Mouse (Mus musculus) lung, postnatal 0 days (tissue): ENCODE data around the gene Gad2. TPM values are rescaled to one million over a fixed set of nuclear protein-coding genes. Genes with fewer than 3 reads are reported as not detected.

ENCODE experiments used
- ATAC-seq: fragments of 200-750 bp; cut with Nextera tagmentation; 2 replicates; pipeline ENCODE4 v1.8.0; 2017; ENCODE audit warnings: moderate library complexity
- DNase-seq: peaks from one replicate; pipeline ENCODE4 v3.0.0-alpha.2; 2016; ENCODE audit warnings: low spot score
- H3K27ac ChIP-seq: fragments of 300-500 bp; sonication (generic); 2 replicates; pipeline ENCODE4 v1.5.1; 2014; ENCODE audit warnings: antibody characterized with exemption, mild to moderate bottlenecking, low read length, mixed read lengths
- H3K27me3 ChIP-seq: fragments of 300-500 bp; sonication (generic); replicated peaks from 2 replicates; pipeline ENCODE4 v1.6.1; 2014; ENCODE audit warnings: low read length, mixed read lengths; ENCODE audit not compliant: insufficient read depth
- H3K36me3 ChIP-seq: fragments of 300-500 bp; sonication (generic); 2 replicates; pipeline ENCODE4 v1.6.1; 2014; ENCODE audit warnings: low read length, mixed read lengths; ENCODE audit not compliant: insufficient read depth
- H3K4me1 ChIP-seq: fragments of 300-500 bp; sonication (generic); 2 replicates; pipeline ENCODE4 v1.6.1; 2014; ENCODE audit warnings: antibody characterized with exemption, low read depth, low read length, mixed read lengths; ENCODE audit not compliant: insufficient read depth
- H3K4me2 ChIP-seq: fragments of 300-500 bp; sonication (generic); replicated peaks from 2 replicates; pipeline ENCODE4 v1.6.1; 2014; ENCODE audit warnings: low read depth, mild to moderate bottlenecking, low read length, moderate library complexity, mixed read lengths
- H3K4me3 ChIP-seq: fragments of 300-500 bp; sonication (generic); 2 replicates; pipeline ENCODE4 v1.5.1; 2014; ENCODE audit warnings: low read depth, low read length
- H3K9ac ChIP-seq: fragments of 300-500 bp; sonication (generic); replicated peaks from 2 replicates; pipeline ENCODE4 v1.6.1; 2014; ENCODE audit warnings: low read depth, mild to moderate bottlenecking
- H3K9me3 ChIP-seq: fragments of 300-500 bp; sonication (generic); 2 replicates; pipeline ENCODE4 v1.6.1; 2016; ENCODE audit warnings: low read length, mixed read lengths
- CTCF ChIP-seq: IDR thresholded peaks from 2 replicates; pipeline ENCODE4 v1.5.1; 2016; ENCODE audit warnings: antibody characterized with exemption, mild to moderate bottlenecking
- EP300 ChIP-seq: IDR thresholded peaks from 2 replicates; pipeline ENCODE4 v1.6.1; 2016; ENCODE audit warnings: antibody characterized with exemption, mild to moderate bottlenecking, control low read depth
- WGBS: fragments of 180-500 bp; shearing (Covaris S2); extraction: QIAGEN DNeasy Blood & Tissue Kit; methylation state at CpG from one replicate; pipeline ENCODE4 v1.1.7; 2014; 5-methylcytosine and 5-hydroxymethylcytosine counted together
- polyA plus RNA-seq: library from polyadenylated mRNA; unstranded; fragments of >200 nt; fragmentation: Nextera tagmentation; extraction: Ambion mirVana; gene quantifications from 2 replicates; pipeline ENCODE4 v1.2.1, GENCODE M21; 2015

Gad2 gene
- polyA plus RNA-seq, 1 experiment from 2014 or later, result not detected

GRCm38 (mm10) chr2:22689969-22690368, 68.0 kb downstream of the Gad2 start:
- no peak overlapping the region for H3K4me2 ChIP-seq
- no peak overlapping the region for H3K9ac ChIP-seq
- no peak overlapping the region for H3K27ac ChIP-seq
- no peak for TF ChIP-seq EP300
- TF ChIP-seq CTCF, result peak; percentile 28; the same call in 1 of the 2 replicates
- H3K27me3 ChIP-seq, result no peaks in the 10 kb centered on the region
- H3K9me3 ChIP-seq, result no peaks in the 10 kb centered on the region
- no peaks in the 10 kb centered on the region for H3K4me1 ChIP-seq
- ATAC-seq (no peak), DNase-seq (no peak)
- H3K4me3 ChIP-seq, result no peak overlapping the region
- H3K36me3 ChIP-seq, result no peaks in the 10 kb centered on the region
- 78% methylated on average over 7 of the region's 7 CpGs for WGBS

GRCm38 (mm10) chr2:22704780-22705727, 83.0 kb downstream of the Gad2 start:
- H3K9ac ChIP-seq, result no peak overlapping the region
- H3K27ac ChIP-seq, result no peak overlapping the region
- ATAC-seq (no peak), DNase-seq (no peak)
- no peaks in the 10 kb centered on the region for H3K9me3 ChIP-seq
- no peaks in the 10 kb centered on the region for H3K4me1 ChIP-seq
- no peak overlapping the region for H3K4me3 ChIP-seq
- 53% methylated on average over 4 of the region's 4 CpGs for WGBS
- no peak overlapping the region for H3K4me2 ChIP-seq
- no peak for TF ChIP-seq EP300
- TF ChIP-seq CTCF, result no peak
- no peaks in the 10 kb centered on the region for H3K27me3 ChIP-seq
- no peaks in the 10 kb centered on the region for H3K36me3 ChIP-seq

- Histone ChIP-seq H3K36me3 (no peaks in the 10 kb centered on the region), H3K27ac (no peak overlapping the region), H3K9ac (no peak overlapping the region), H3K4me3 (no peak overlapping the region), H3K27me3 (no peaks in the 10 kb centered on the region), H3K4me1 (no peaks in the 10 kb centered on the region), H3K9me3 (no peaks in the 10 kb centered on the region), H3K4me2 (no peak overlapping the region)
- no peak for ATAC-seq
- 63% methylated on average over 3 of the region's 3 CpGs for WGBS
- TF ChIP-seq CTCF, result no peak
- no peak for TF ChIP-seq EP300
- DNase-seq, result no peak
These were observed 84.2 kb downstream of the Gad2 start for GRCm38 (mm10) chr2:22706233-22706632.

GRCm38 (mm10) chr2:22721522-22722470, 99.8 kb downstream of the Gad2 start:
- H3K4me1 ChIP-seq, result no peaks in the 10 kb centered on the region
- peak; percentile 80 for ATAC-seq
- peak; percentile 85 for DNase-seq
- no peak overlapping the region for H3K4me3 ChIP-seq
- H3K9me3 ChIP-seq, result no peaks in the 10 kb centered on the region
- H3K27me3 ChIP-seq, result no peaks in the 10 kb centered on the region
- H3K36me3 ChIP-seq, result no peaks in the 10 kb centered on the region
- H3K4me2 ChIP-seq, result no peak overlapping the region
- H3K9ac ChIP-seq, result no peak overlapping the region
- TF ChIP-seq CTCF (peak; percentile 89), EP300 (no peak)
- no peak overlapping the region for H3K27ac ChIP-seq
- WGBS, result 20% methylated on average over 8 of the region's 8 CpGs

GRCm38 (mm10) chr2:22723927-22724534, 102.0 kb downstream of the Gad2 start:
- Histone ChIP-seq H3K9me3 (no peaks in the 10 kb centered on the region), H3K4me1 (no peaks in the 10 kb centered on the region), H3K4me2 (no peak overlapping the region), H3K27me3 (no peaks in the 10 kb centered on the region), H3K36me3 (no peaks in the 10 kb centered on the region), H3K9ac (no peak overlapping the region), H3K4me3 (no peak overlapping the region), H3K27ac (no peak overlapping the region)
- DNase-seq (peak; percentile 17), ATAC-seq (peak; percentile 52; the same call in 1 of the 2 replicates)
- TF ChIP-seq EP300 (no peak), CTCF (no peak)
- WGBS, result 48% methylated on average over 3 of the region's 3 CpGs
